Mouse (Mus musculus): ENCODE measurements at regions not wholly inside any gene's neighbourhood (a gene's known extent, or its start where the extent isn't known, plus 50 kb on each side); places are given as distances from the start of the nearest gene placed in this dataset.
A peak's percentile ranks its signal among the peaks of the same experiment; 100 is the strongest.

DNA sequence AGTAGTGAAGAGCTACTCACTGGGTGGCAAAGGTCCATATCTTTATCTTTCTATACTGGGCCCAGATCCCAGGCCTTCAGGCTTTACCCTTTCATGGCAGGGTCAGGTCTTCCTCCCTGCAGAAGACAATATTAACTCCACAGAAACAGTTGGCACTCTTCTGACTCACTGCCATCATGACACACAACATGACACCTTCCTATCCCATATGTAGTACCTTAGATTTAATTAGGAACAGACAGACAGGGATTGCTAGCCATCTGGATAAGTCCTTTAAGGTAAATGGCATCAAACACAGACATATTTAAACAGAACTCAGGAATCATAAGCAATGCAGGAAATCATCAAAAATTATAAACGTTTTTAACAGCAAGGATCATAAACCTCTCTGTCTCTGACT lies 815.0 kb upstream of the Gm597 start:
- DNase-seq = peak; percentile 8

DNA sequence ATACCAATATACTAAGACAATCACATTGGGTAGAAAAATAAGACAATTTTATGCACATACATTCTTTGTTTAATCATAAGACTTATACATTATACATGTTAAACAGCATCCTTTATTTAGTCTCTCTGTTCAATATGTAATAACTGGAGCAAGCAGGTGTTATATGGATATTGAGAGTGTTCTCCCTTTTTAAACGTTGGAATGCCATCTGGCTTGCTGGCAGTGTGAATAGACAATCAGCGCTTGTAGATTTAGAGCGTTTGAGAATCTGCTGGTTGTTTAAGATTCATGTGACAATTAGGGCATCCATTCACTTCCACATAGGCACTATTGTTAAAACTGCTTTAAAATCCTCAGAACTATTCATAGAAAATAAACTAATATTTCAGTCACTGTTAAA lies 807.8 kb upstream of the Gm597 start:
- DNase-seq = no peak
